Mouse (Mus musculus): ENCODE measurements around the gene Antxr1. TPM values are rescaled to one million over a fixed set of nuclear protein-coding genes. Genes with fewer than 3 reads are reported as not detected.

The Antxr1 gene
- polyA plus RNA-seq, 1 experiment from 2014 or later = 5.9 TPM

DNA sequence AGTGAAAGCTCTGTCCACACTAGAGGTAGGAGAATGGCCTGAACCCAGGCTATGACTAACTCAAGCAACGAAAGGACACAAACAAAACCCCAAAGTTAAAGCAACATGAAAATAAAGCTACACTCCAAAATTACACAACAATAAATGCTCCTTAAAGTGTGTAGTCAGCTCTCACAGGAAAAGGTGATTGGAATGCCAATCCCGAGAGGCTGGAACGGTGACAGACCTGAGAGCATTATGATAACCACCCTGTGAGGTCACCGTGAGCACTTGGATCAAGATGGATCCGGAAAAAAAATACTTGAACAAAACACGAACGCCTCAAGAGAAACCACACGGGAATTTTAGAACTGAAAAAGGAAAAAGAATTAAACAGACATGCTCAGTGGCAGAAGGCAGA, 31.1 kb downstream of the Antxr1 start:
- Histone ChIP-seq H3K36me3 (ENCODE audit: control insufficient read depth, insufficient read depth, low read length) (peaks cover 5% of the 10 kb centered on the region; the same call in 1 of the 2 replicates), H3K27me3 (ENCODE audit: control insufficient read depth, insufficient read depth, low read length) (no peaks in the 10 kb centered on the region), H3K9ac (ENCODE audit: low read length) (no peak overlapping the region), H3K27ac (replicated peaks) (no peak overlapping the region), H3K4me2 (replicated peaks; ENCODE audit: low read depth) (no peak overlapping the region), H3K4me1 (replicated peaks; ENCODE audit: control insufficient read depth, insufficient read depth) (no peaks in the 10 kb centered on the region), H3K4me3 (ENCODE audit: low read depth, low read length) (no peak overlapping the region), H3K9me3 (ENCODE audit: control insufficient read depth, low read length) (no peaks in the 10 kb centered on the region)
- no peak for DNase-seq (ENCODE audit: low spot score)
- WGBS = 82% methylated on average over 8 of the region's 8 CpGs
- TF ChIP-seq CTCF (IDR thresholded peaks at IDR 0.05; ENCODE audit: low read depth) (no peak), EP300 (optimal IDR thresholded peaks at IDR 0.05) (no peak)
- no peak for ATAC-seq (ENCODE audit: low FRiP score, low TSS enrichment)

GRCm38 (mm10) chr6:87302746-87303145, 32.9 kb downstream of the Antxr1 start:
- TF ChIP-seq CTCF (IDR thresholded peaks at IDR 0.05; ENCODE audit: low read depth) (no peak), EP300 (optimal IDR thresholded peaks at IDR 0.05) (no peak)
- peaks cover 5% of the 10 kb centered on the region; the same call in 1 of the 2 replicates for H3K36me3 ChIP-seq (ENCODE audit: control insufficient read depth, insufficient read depth, low read length)
- no peak overlapping the region for H3K4me2 ChIP-seq (replicated peaks; ENCODE audit: low read depth)
- 49% methylated on average over 5 of the region's 5 CpGs for WGBS
- H3K4me1 ChIP-seq (replicated peaks; ENCODE audit: control insufficient read depth, insufficient read depth) = no peaks in the 10 kb centered on the region
- no peaks in the 10 kb centered on the region for H3K9me3 ChIP-seq (ENCODE audit: control insufficient read depth, low read length)
- DNase-seq (ENCODE audit: low spot score) (no peak), ATAC-seq (ENCODE audit: low FRiP score, low TSS enrichment) (no peak)
- no peak overlapping the region for H3K9ac ChIP-seq (ENCODE audit: low read length)
- no peak overlapping the region for H3K4me3 ChIP-seq (ENCODE audit: low read depth, low read length)
- no peak overlapping the region for H3K27ac ChIP-seq (replicated peaks)
- H3K27me3 ChIP-seq (ENCODE audit: control insufficient read depth, insufficient read depth, low read length) = no peaks in the 10 kb centered on the region

DNA sequence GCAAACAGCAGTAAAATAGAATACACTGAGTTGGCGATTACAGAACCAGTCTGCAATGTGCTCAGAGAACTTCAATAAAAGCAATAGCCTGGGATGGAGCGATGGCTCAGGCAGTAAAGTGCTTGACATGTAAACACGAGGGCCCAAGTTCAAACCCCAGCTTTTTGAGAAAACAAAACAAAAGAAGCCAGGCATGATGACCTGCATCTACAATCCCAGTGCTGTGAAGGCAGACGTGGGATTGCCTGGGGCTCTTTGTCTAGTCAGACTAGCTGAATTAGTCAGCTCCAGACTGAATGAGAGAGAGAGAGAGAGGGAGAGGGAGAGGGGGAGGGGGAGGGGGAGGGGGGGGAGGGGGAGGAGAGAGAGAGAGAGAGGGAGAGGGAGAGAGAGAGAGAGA, 33.6 kb downstream of the Antxr1 start:
- H3K4me1 ChIP-seq (replicated peaks; ENCODE audit: control insufficient read depth, insufficient read depth) = no peaks in the 10 kb centered on the region
- no peak overlapping the region for H3K9ac ChIP-seq (ENCODE audit: low read length)
- H3K4me3 ChIP-seq (ENCODE audit: low read depth, low read length) = no peak overlapping the region
- ATAC-seq (ENCODE audit: low FRiP score, low TSS enrichment) (no peak), DNase-seq (ENCODE audit: low spot score) (no peak)
- H3K27me3 ChIP-seq (ENCODE audit: control insufficient read depth, insufficient read depth, low read length) = no peaks in the 10 kb centered on the region
- 0 out of 2 replicates have a peak, but pooled peaks cover 2% of the 10 kb centered on the region for H3K36me3 ChIP-seq (ENCODE audit: control insufficient read depth, insufficient read depth, low read length)
- TF ChIP-seq CTCF (IDR thresholded peaks at IDR 0.05; ENCODE audit: low read depth) (no peak), EP300 (optimal IDR thresholded peaks at IDR 0.05) (no peak)
- H3K9me3 ChIP-seq (ENCODE audit: control insufficient read depth, low read length) = no peaks in the 10 kb centered on the region
- WGBS = 42% methylated on average over 4 of the region's 4 CpGs
- H3K27ac ChIP-seq (replicated peaks) = no peak overlapping the region
- H3K4me2 ChIP-seq (replicated peaks; ENCODE audit: low read depth) = no peak overlapping the region

- H3K9ac ChIP-seq (ENCODE audit: low read length) = no peak overlapping the region
- 61% methylated on average over 3 of the region's 3 CpGs for WGBS
- no peak overlapping the region for H3K27ac ChIP-seq (replicated peaks)
- DNase-seq (ENCODE audit: low spot score) (no peak), ATAC-seq (ENCODE audit: low FRiP score, low TSS enrichment) (peak; percentile 73; the same call in 1 of the 2 replicates)
- H3K36me3 ChIP-seq (ENCODE audit: control insufficient read depth, insufficient read depth, low read length) = 0 out of 2 replicates have a peak, but pooled peaks cover 2% of the 10 kb centered on the region
- no peak overlapping the region for H3K4me2 ChIP-seq (replicated peaks; ENCODE audit: low read depth)
- TF ChIP-seq EP300 (optimal IDR thresholded peaks at IDR 0.05) (no peak), CTCF (IDR thresholded peaks at IDR 0.05; ENCODE audit: low read depth) (no peak)
- H3K9me3 ChIP-seq (ENCODE audit: control insufficient read depth, low read length) = no peaks in the 10 kb centered on the region
- 0 out of 2 replicates have a peak, but pooled peaks cover 3% of the 10 kb centered on the region for H3K4me1 ChIP-seq (replicated peaks; ENCODE audit: control insufficient read depth, insufficient read depth)
- no peak overlapping the region for H3K4me3 ChIP-seq (ENCODE audit: low read depth, low read length)
- H3K27me3 ChIP-seq (ENCODE audit: control insufficient read depth, insufficient read depth, low read length) = no peaks in the 10 kb centered on the region
Measured at GRCm38 (mm10) chr6:87294904-87295303, 40.7 kb downstream of the Antxr1 start.

- Histone ChIP-seq H3K9me3 (ENCODE audit: control insufficient read depth, low read length) (no peaks in the 10 kb centered on the region), H3K9ac (ENCODE audit: low read length) (no peak overlapping the region), H3K4me1 (replicated peaks; ENCODE audit: control insufficient read depth, insufficient read depth) (0 out of 2 replicates have a peak, but pooled peaks cover 3% of the 10 kb centered on the region), H3K4me2 (replicated peaks; ENCODE audit: low read depth) (no peak overlapping the region), H3K36me3 (ENCODE audit: control insufficient read depth, insufficient read depth, low read length) (0 out of 2 replicates have a peak, but pooled peaks cover 2% of the 10 kb centered on the region), H3K27me3 (ENCODE audit: control insufficient read depth, insufficient read depth, low read length) (no peaks in the 10 kb centered on the region), H3K4me3 (ENCODE audit: low read depth, low read length) (no peak overlapping the region), H3K27ac (replicated peaks) (no peak overlapping the region)
- TF ChIP-seq CTCF (IDR thresholded peaks at IDR 0.05; ENCODE audit: low read depth) (no peak), EP300 (optimal IDR thresholded peaks at IDR 0.05) (no peak)
- DNase-seq (ENCODE audit: low spot score) = no peak
- ATAC-seq (ENCODE audit: low FRiP score, low TSS enrichment) = no peak
- WGBS = 75% methylated on average over 18 of the region's 18 CpGs
Measured at GRCm38 (mm10) chr6:87292911-87293851, 42.4 kb downstream of the Antxr1 start.

- no peak for ATAC-seq (ENCODE audit: low FRiP score, low TSS enrichment)
- H3K27me3 ChIP-seq (ENCODE audit: control insufficient read depth, insufficient read depth, low read length) = no peaks in the 10 kb centered on the region
- no peak overlapping the region for H3K9ac ChIP-seq (ENCODE audit: low read length)
- no peak overlapping the region for H3K4me3 ChIP-seq (ENCODE audit: low read depth, low read length)
- no peaks in the 10 kb centered on the region for H3K9me3 ChIP-seq (ENCODE audit: control insufficient read depth, low read length)
- no peaks in the 10 kb centered on the region; the same call in 1 of the 2 replicates for H3K36me3 ChIP-seq (ENCODE audit: control insufficient read depth, insufficient read depth, low read length)
- no peak for TF ChIP-seq CTCF (IDR thresholded peaks at IDR 0.05; ENCODE audit: low read depth)
- no peak for TF ChIP-seq EP300 (optimal IDR thresholded peaks at IDR 0.05)
- H3K4me2 ChIP-seq (replicated peaks; ENCODE audit: low read depth) = no peak overlapping the region
- 69% methylated on average over 6 of the region's 6 CpGs for WGBS
- H3K4me1 ChIP-seq (replicated peaks; ENCODE audit: control insufficient read depth, insufficient read depth) = peaks cover under 1% of the 10 kb centered on the region
- H3K27ac ChIP-seq (replicated peaks) = no peak overlapping the region
- DNase-seq (ENCODE audit: low spot score) = no peak
Measured at GRCm38 (mm10) chr6:87287251-87287650, 48.4 kb downstream of the Antxr1 start.

All from stomach, postnatal 0 days (tissue).